Mouse (Mus musculus): ENCODE results near the gene Mab21l1.

- no peak for TF ChIP-seq POLR2A (IDR thresholded peaks at IDR 0.05; ENCODE audit: insufficient read depth, low read depth, low read length)
- no peak for TF ChIP-seq CTCF (IDR thresholded peaks at IDR 0.05)
Measured at GRCm38 (mm10) chr3:55742218-55742617, 40.1 kb upstream of the Mab21l1 start.

Measured in heart, adult 2 months (tissue).